In genomic region chr11:46665599-46666522, GRCm38 (mm10) we compare ENCODE assay signal across 9 mouse cellular contexts. TPM values are rescaled to one million over a fixed set of nuclear protein-coding genes. Genes with fewer than 3 reads are reported as not detected.
DNase-seq lines count a peak whose midpoint lies in the region; TF ChIP-seq lines count a peak whose summit lies in the region.
"Had no signal": no experiment of that assay in that cellular context is flagged by ENCODE, and none has a peak within 500 bp of the region (broad histone marks: within the 10 kb centered on the region; RNA-seq: fewer than 3 reads in every experiment).

No protein-coding gene starts in this region.

- intact Hi-C loops in left cerebral cortex, adult 2 months (cut with DNase I): loop anchor here (5.0 kb wide), 1 partner anchor 224 kb away; no protein-coding TSS in a partner anchor

- WGBS in midbrain, embryonic 10.5 days: 70% methylated on average over 6 of the region's 6 CpGs

- no peaks in the 10 kb centered on the region for H3K4me1 ChIP-seq in midbrain, embryonic 10.5 days

- H3K27me3 ChIP-seq in midbrain, embryonic 10.5 days (ENCODE audit: low read depth, poor library complexity, severe bottlenecking): no peaks in the 10 kb centered on the region

- no peak overlapping the region for H3K4me3 ChIP-seq in left cerebral cortex, adult 2 months
- no peak overlapping the region for H3K4me3 ChIP-seq in midbrain, embryonic 10.5 days

- H3K9me3 ChIP-seq in midbrain, embryonic 10.5 days (replicated peaks): no peaks in the 10 kb centered on the region

- TF ChIP-seq CTCF in left cerebral cortex, adult 2 months (IDR thresholded peaks at IDR 0.05): peak; percentile 51

- no peak for DNase-seq in left cerebral cortex, adult 2 months (ENCODE audit: extremely low spot score in 1 of 2, low spot score in 2 of 2)
- no peak for DNase-seq in left cerebral cortex, adult 11 months (ENCODE audit: low spot score)
- DNase-seq in ZHBTc4 (ENCODE audit: low read depth, low spot score): peak; percentile 80
- peak; percentile 12 for DNase-seq in forelimb bud, embryonic 11.5 days (ENCODE audit: low read depth, low spot score)
- peak; percentile 20 for DNase-seq in layer of hippocampus, adult 9-10 months (ENCODE audit: low spot score)
- peak; percentile 27 for DNase-seq in midbrain, embryonic 10.5 days (ENCODE audit: low spot score)
- peak; percentile 3 to 4 for DNase-seq in thymus, postnatal 36 days
- no peak for DNase-seq in spleen, postnatal 14 days (ENCODE audit: low spot score in 2 of 2)

- H3K36me3 ChIP-seq in midbrain, embryonic 10.5 days: no peaks in the 10 kb centered on the region

- H3K27ac ChIP-seq in left cerebral cortex, adult 2 months: no peak overlapping the region
- H3K27ac ChIP-seq in midbrain, embryonic 10.5 days (replicated peaks): no peak overlapping the region

RNA-seq across cellular contexts. Expression of gene Dppa1, which starts 36.8 kb away (rescaled TPM):
- under 1 TPM in 1 of 2 experiments, not detected in 1; 0.47 TPM for total RNA-seq in left cerebral cortex, adult 2 months (2021)
- not detected in 2 replicates for polyA plus RNA-seq in midbrain, embryonic 10.5 days (2016; fragmentation: Nextera tagmentation; extraction: Ambion mirVana)
- total RNA-seq: layer of hippocampus, postnatal 25 days had no signal

RNA-seq across cellular contexts. Expression of gene Timd2, which starts 41.0 kb away (rescaled TPM):
- not detected for total RNA-seq in left cerebral cortex, adult 2 months (2021)
- polyA plus RNA-seq in midbrain, embryonic 10.5 days (2016; fragmentation: Nextera tagmentation; extraction: Ambion mirVana): 0.09 and 0.17 TPM in 2 replicates
- total RNA-seq: layer of hippocampus, postnatal 25 days had no signal

Comparison
In these comparisons a context has a peak if more than half of its experiments do, and no peak if none do; other contexts are left out.
1. DNase-seq: peak in ZHBTc4 (single experiment), forelimb bud, embryonic 11.5 days (single experiment), layer of hippocampus, adult 9-10 months (single experiment), midbrain, embryonic 10.5 days (single experiment) and thymus, postnatal 36 days (2 of 2); none in left cerebral cortex, adult 2 months (0 of 2), left cerebral cortex, adult 11 months (single experiment) and spleen, postnatal 14 days (0 of 2).